Mouse (Mus musculus) kidney, adult 9 months (tissue): Measurements from ENCODE around the gene Cep19.
"Not testable (repeated sequence)": the region's sequence is repeated elsewhere in the genome, so short reads cannot be mapped to it uniquely, and the experiment has no call there.

Source experiments
- DNase-seq: peaks from one replicate; pipeline ENCODE4 v3.0.0; 2022

The Cep19 gene

DNA sequence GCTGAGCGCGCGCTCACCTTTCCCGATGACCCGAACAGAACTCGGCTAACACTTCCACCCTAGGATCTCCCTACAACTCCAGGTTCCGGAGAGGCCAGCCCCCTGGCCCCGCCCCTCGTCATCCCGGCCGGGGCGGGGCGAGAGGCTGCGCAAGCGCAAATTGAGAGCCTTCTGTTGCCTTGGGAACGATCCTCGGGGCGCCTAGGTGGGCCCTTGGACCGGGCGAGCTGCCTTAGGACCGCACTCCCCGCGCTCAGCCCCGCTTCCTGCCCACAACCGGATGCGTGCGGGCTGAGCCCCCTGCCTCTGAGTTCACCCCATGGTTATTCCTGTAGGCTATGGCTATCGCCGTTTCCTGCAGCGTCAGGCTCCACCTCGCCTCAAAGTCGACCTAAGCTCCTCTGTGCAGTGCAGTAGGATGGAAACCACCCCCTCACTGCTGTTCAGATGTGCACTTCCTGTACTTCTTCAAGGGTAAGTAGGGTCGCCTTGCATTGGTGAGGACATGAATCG, at the start of gene Cep19, which contains the start of gene Pigx:
Cep19 (plus strand) TSS at position 163 of the 513 bp plus-strand sequence.
Pigx (minus strand) TSS at position 103 of the 513 bp plus-strand sequence.
- peak; percentile 96 for DNase-seq

DNA sequence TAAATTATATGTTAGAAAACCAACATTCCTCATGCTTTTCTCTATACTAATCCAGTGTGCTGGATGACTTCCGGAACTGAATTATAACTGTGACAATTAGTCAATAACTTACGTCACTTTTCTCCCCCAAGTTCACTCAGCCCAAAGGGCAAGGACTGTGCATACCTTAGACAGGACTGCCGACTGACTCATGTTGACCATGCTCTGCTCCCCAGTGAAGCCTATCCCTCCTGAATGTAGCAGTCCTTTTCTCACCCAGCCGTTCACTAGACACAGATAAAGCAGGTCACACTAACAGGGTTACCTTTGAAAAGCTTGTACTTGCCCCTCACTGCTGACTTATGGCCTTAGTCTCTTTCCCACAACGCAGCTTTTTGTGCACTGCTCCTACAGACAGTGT, 40.8 kb upstream of the Cep19 start:
- no peak for DNase-seq

DNA sequence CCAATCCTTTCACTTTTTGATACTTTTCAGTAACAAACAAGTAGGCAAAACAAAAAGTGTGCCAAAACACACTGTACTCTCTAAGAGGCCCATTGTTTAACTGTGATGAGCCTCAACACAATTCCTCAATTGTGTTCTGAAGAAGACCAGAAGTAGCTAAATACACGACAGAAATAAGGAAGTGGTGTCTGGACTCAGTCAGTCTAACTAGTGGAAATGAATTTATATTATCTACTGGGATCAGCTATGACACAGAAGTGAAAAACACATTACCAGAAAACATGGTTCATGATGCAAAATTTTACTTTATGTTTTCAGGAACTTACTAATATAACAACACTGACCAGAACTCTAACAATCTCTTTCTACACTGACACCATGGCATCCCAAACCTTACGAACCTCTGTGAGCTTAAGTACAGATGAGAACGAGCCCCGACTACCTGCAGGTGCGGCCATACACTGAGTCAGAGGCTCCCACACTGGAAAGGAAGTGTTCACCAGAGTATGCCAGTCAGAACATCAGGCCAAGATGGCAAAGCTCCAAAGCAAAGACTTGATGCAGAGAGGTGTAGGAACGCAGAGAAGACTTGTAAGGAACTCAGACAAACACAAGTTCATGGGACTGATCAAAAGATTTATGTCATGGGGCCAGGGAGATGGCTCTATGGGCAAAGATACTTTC, 39.6 kb upstream of the Cep19 start:
- no peak for DNase-seq

DNA sequence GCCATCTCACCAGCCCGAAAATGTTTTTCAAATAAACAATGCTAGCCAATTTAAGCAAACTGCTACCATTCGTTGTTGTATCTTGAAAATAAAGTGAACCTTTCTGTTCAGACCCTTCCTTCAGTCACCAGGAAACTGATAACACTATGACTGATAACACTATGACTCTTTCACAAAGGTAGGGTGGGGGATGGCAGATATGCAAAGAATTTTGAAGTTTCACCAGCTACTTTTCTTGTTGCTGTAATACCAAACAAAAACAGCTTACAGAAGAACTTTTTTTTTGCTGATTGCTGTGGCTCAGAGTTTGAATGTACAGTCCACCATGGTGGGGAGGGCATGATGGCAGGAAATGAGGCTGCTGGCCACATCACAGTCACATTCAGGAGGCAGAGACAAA, 37.4 kb upstream of the Cep19 start:
- no peak for DNase-seq

DNA sequence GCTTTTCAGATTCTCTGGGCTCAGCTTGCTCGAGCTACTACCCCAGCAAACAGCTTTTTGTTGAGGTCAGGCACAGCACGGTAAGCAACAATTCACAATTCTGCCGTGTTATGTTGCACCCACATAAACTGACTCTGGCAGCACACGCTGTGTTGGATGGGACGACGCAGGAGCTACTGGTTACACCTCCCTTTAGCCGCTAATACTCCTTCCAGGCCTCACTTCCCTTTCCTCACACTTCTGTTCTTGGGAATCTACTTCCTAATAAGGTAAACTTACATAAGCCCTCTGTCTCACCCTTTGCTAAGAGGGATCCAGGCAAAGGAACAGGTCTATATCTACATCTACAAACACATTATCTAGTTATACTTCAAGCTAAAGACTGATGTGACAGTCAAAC, 35.7 kb upstream of the Cep19 start:
- DNase-seq: no peak

DNA sequence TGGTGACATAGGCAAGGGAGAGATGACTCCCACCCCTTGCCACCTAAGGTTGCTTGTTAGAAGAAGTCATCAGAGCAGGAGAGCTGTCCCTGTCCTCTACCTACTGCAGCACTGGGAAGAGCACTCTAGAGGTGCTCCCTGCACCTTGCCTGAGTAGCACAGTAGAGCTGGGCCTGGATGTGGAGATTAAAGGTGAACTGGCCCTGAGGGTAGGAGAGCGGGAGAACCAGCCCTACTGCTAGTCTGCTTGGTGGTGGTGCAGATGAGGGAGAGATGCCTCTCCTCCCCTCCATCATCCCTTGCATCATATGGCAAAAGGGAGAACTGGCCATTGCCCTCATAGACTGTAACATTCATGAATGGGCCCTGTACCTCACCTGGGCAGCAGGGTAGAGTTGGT, 32.7 kb upstream of the Cep19 start:
- no peak for DNase-seq

DNA sequence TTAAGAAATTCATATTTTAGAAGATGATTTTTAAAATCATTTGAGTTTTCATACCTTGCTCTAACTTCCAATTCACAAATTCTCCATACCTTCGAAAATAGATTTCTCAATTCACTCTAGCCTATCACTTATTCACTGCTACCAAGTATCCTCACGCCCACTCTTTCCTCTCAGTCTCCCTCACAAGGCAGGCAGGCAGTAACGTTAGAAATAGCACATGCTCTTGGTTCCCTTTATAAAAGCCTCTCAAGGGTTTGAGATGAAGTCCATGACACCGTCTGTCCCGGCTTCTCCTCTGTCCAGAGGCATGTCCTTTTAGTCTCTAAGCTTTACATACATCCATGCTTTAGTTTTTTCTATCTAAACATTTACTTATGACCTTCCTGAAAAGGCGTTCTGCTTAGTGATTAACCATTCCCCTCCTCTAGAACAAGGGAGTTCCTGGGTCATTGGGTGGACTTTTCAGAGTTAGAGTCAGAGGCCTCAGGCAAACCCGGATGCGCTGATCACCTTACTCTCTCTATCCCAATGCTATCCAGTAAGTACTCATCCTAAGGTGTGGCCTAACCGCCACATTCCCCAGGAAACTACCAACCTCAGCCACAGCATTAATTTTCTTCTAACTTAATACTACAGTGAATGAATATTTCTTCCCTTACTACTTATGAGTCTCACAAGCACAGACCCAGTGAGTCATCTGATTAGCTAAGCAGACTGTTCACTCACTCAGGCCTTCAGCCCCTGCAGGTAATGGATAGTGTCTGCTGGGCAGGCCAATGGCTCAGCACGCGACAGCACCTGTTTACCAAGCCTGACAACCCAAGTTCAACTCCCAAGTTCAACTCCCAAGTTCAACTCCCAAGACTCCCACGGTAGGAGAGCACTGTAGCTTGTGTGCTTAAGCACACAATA, 31.0 kb upstream of the Cep19 start:
- no peak for DNase-seq

DNA sequence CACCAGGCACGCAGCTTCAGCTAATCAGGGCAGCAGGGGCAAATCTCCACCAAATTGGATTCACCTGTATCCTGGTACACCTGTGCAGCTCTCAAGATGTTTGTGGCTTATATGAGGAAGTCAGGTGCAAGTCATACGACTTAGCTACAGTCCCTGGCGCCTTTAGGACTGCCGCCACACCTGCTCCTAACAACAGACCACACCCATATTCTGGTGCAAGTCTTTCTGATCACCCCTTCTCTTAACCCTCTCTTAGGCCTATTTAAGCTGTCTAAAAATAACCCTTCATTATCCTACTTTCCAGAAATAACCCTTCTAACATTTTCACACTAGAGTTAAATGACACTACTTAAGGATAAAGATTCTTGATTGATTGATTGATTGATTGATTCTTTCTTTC, 29.5 kb upstream of the Cep19 start:
- not testable (repeated sequence) for DNase-seq

DNA sequence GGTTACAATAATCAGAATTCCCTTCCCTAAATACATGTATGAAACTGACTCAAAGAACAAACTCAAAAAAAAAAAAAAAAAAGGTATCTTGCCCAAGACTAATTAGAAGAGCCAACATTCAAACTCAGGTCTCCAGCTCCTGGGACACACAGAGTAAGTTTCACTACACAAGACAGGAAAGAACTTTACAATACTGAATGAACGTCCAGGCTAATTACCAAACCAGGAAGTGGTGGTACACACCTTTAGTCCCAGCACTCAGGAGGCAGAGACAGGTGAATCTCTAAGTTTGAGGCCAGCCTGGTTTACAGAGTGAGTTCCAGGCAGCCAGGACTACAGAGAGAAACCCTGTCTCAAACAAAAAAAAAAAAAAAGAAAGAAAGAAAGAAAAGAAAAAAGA, 23.8 kb upstream of the Cep19 start:
- no peak for DNase-seq

DNA sequence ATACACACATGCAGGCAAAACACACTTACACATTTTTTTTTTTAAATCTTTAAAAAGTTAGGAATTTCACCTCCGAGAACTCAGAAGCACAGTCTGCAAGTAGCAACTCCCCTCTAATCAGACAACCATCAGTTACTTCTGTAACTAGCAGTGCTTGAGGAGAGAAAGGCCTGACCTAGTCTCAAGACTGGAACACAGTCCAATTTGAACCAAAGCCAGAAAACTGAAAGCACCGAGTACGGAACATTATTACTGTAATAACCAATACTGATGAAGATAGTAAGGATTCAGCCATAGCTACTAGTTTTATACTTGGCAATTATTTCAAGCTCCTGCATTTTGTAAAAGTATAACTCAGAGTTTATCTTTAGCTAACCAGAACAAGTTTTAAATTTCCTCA, 23.2 kb upstream of the Cep19 start:
- peak; percentile 41 for DNase-seq

DNA sequence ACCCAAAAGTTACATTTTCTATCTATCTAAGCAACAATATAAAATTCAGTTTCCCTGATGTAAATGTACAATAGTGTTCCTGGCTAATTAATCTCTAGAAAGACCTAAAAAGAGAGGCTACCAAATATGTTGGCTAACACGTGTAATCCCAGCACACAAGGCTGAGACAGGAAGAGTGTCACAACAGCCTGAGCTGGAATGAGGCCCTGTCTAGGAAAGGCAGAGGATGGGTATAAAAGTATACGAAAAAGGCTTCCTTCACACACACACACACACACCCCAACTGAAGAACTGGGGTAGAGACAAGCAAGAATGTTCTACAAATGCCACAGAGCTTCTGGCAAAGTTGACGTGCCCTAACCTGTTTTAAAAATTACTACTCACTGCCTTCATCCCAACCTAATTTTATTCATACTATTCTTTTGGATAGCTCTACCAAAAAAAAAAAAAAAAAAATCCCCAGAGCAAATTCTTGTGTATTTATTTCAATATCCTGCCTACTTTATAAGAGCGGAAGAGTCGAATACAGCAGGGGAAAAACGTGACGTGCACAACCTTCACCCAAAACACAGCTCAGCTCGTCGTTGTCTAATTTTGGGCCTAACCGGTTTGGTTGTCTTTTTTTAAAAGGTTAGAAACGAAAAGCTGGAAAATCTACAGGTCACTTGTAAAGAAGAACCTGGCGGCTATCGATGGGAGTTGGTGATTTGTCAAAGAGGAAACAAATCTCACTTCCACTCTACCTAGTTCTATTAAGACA, 21.8 kb upstream of the Cep19 start:
- DNase-seq: no peak

DNA sequence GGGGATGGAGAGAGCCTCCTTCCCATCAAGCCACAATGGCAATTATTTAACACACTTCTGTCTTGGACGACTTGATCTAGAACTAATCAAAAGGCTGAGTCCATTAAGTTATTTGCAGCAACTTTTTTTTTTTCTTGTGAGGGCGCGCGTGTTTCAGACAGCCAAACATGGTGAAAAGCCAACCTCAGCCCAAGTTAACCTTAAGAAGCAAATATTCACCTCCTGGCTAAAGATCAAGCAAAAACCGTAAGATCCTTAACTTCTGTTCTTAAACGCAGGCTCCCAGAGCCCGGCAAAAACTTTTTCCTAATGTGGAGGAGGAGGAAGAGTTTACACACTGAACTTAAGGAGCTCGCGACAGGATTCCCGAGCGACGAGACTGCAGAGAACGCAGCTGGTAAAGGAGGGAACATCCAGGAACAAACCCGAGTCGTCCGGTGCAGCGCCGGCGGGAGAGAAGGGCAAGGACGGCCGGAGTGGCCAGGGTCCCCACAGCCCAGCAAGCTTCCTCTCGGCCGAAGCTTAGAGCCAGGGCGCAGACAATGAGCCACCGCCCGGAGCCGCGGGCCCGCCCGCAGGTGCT, 21.1 kb upstream of the Cep19 start:
- peak; percentile 62 for DNase-seq

DNA sequence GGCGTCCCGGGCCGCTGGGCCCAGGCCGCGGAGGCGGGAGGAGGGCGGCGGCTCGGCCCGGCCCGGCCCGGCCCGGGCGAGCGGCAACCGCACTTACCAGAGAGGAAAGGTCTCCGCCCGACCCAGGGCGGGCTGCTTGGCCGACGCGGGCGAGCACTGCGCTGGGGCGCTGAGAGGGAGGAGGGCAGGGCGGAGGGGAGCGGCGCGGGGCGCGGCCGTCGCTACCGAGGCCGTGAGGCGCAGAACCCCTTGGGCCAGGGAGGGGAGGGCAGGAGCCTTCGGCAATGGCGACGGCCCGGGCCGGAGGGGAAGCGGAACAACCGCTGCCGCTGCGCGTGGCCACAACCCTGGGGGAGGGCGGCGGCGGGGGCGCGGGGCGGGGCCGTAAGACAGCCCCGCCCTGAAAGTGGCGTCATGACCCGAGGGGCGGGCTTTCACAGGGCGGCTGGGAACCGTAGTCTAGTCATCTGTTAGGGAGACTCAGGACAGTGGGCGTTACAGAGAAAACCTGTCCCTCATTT, 20.5 kb upstream of the Cep19 start, which contains the start of gene Pak2:
Pak2 (minus strand) TSS at position 352 of the 521 bp plus-strand sequence.
- DNase-seq: peak; percentile 89

DNA sequence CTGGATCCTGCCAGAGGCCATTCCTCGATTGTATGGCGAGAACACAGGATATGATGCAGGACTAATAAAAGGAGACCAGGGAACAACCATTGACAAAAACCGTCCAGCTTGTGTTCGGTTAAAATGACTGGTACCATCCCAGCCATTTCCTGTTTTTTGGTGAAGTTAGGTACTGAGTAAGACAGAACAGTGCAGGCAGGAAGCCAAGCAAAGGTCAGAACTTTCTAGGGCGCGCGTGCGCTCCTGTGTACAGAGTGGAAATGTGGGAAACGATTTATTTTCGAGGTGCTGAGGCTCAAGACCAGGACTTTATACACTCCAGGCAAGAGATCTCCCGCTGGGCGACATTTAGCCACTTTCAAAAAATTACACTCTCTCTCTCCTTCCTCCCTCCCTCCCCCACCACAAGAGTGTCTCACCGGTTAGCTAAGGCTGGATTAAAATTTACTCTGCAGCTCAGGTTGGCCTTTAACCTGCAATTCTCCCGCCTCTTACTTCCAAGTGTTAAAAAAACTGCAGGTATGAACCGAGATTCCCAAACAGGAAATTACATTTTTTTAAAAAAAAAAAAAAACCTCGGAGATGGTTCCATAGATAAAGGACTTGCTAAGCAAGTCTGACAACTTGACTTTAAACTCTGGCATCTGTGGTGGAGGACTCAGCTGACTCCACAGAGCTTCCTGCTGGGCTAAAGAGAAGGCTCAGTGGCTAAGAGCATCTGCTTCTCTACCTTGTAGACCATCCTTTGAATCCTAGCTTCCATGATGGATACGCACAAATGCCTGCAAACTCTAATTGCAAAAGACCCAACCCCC, 11.8 kb upstream of the Cep19 start:
- DNase-seq: peak; percentile 86

DNA sequence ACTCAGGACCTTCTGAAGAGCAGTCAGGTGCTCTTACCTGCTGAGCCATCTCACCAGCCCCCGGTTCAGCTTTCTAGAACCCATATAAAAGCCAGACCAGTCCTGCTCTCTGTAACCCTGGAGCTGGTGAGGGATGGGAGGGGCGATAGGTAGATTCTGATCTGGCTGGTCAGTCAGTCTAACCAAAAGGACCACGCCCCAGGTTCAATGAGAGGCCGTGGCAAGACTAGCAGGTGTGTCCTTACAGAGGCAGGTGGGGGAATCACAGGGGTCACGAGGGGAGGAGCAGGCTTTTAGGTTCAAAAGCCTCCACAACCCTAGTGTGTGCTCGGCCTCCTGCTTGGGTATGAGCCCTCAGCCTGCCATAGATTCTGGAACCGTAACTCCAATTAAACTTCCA, 8.1 kb upstream of the Cep19 start:
- no peak for DNase-seq

DNA sequence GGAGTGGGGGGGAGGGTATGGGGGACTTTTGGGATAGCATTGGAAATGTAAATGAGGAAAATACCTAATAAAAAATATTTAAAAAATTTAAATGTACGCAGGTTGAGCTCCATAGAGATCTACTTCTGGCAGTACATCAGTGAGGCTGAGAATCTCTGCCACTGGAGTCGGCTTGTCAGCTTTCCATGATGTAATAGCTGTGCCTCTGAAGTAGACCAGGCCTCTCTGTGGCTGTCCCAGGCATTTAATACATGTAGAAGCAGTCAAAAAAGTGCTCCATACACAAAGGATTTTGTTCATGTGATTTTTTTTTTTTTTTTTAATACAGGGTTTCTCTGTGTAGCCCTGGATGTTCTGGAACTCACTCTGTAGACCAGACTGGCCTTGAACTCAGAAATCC, 1.8 kb upstream of the Cep19 start:
- not testable (repeated sequence) for DNase-seq

DNA sequence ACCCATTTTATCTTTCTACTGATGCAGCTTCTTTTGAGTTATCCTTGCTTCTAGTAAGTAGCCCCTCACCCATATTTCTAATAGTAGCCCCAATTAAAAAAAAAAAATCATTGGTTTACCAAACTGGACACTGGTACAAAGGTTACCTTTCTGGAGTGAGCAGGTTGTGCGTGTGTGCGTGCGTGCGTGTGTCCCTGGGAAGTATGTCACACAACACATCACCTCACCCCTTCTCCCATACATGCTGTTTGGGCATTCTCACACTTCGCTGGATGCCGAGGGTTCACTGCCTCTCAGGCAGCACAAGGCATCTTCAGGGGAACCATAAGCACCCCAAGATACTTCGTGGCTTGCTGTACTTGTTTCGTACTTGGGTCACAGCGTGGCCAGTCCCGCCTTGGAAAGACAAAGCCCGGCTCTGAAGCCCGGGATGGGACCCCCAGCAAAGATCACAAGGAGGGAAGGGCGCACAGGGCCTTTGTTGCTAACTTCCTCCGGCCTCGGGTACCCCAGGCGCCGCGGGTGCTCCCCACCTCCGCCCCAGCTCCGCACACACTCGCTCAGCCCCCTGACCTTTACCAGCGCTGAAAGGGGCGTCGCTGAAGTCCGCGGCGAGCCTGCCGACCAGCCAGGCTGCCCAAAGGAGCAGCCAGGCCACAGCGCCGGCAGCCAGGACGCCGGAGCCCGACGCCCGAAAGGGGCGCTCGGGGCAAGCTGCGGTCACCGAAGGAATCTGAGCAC, 533 bp upstream of the Cep19 start:
- DNase-seq: no peak

DNA sequence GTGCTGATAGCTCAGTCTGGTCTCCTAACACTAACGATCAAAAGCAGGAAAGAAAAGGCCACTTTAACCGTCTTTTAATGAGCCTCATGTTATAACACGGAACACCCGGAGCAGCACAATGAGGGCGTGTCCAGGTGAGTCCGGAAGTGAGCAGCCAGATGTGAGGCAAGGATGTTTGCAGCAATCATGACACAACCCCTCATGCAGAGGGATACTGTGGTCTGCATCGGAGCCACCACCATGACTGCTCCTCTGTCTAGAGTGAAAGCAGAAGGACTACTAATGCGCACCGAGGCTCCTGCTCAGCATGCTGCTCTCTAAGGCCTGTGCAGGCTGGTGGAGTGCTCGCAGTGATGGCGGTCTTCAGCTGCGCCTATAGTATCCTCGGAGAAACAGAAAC, 2.7 kb downstream of the Cep19 start:
- no peak for DNase-seq

DNA sequence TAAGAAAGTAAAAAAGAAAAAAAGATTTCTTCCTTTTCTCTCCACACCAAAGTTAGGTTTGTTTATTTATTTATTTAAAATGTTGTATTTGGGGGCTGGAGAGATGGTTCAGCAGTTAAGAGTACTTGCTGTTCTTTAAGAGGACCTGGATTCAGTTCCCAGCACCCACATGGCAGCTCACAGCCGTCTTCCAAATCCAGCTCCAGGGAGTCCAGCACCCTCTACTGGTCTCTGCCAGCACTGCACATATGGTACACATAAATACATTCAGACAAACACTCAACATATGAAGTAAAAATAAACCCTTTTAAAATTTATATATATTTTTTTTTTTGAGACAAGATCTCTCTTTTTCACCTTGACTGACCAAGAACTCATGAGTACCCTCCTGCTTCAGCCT, 6.1 kb downstream of the Cep19 start:
- no peak for DNase-seq

DNA sequence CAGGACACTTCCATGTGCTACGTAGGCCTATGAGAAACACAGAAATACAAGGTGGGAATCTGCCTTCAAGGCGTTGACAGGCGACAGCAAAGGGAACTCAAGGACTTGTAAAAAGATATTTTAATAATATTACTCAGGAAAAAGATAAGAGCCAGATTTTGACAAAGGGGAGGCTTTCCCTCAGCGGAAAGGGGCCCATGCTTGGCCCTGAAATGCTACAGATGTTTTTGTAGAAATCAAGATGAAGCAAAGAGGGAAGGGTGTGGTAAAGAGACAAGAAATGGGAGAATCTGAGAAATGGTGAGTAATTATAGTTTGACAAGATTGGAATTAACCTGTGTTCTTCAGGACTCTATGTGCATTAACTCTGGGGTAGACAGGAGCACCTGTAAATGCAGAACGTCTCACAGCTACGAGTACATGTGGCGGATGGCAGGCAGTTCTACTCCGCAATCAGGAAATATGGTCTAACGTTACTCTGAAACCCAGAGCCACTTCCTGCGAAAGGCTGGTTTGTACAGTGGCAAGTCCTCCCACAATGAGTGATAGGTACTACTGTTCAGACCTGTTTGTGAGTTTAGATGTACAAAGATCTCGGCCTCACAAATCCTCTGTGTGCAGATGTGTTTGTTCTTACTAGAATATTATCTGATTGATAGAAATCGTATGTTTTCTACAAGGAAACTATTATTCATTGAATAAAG, 7.9 kb downstream of the Cep19 start:
- DNase-seq: no peak
